Mouse (Mus musculus) heart, embryonic 13.5 days (tissue): ENCODE measurements around the gene Cacna1a. TPM values are rescaled to one million over a fixed set of nuclear protein-coding genes. Genes with fewer than 3 reads are reported as not detected.
A peak's percentile ranks its signal among the peaks of the same experiment; 100 is the strongest.

Experiments
- ATAC-seq: fragments of 200-750 bp; cut with Nextera tagmentation; 2 replicates; pipeline ENCODE4 v1.8.0; 2017; ENCODE audit warnings: moderate TSS enrichment; ENCODE audit not compliant: insufficient number of reproducible peaks, low FRiP score, low TSS enrichment; ENCODE audit errors: extremely low read depth
- H3K27ac ChIP-seq: fragments of 300-500 bp; sonication (generic); replicated peaks from 2 replicates; pipeline ENCODE4 v1.5.1; 2015; ENCODE audit warnings: moderate library complexity, mild to moderate bottlenecking, inconsistent platforms
- H3K27me3 ChIP-seq: fragments of 300-500 bp; sonication (generic); replicated peaks from 2 replicates; pipeline ENCODE4 v1.6.1; 2015; ENCODE audit warnings: mild to moderate bottlenecking, inconsistent platforms
- H3K36me3 ChIP-seq: fragments of 300-500 bp; sonication (generic); 2 replicates; pipeline ENCODE4 v1.6.1; 2015; ENCODE audit warnings: mild to moderate bottlenecking, inconsistent platforms
- H3K4me1 ChIP-seq: fragments of 300-500 bp; sonication (generic); 2 replicates; pipeline ENCODE4 v1.6.1; 2015; ENCODE audit warnings: inconsistent platforms
- H3K4me2 ChIP-seq: fragments of 300-500 bp; sonication (generic); 2 replicates; pipeline ENCODE4 v1.6.1; 2015; ENCODE audit warnings: inconsistent platforms, mild to moderate bottlenecking, moderate library complexity
- H3K4me3 ChIP-seq: fragments of 300-500 bp; sonication (generic); 2 replicates; pipeline ENCODE4 v1.5.1; 2015; ENCODE audit warnings: moderate library complexity, mild to moderate bottlenecking, inconsistent platforms
- H3K9ac ChIP-seq: fragments of 300-500 bp; sonication (generic); 2 replicates; pipeline ENCODE4 v1.6.1; 2015; ENCODE audit warnings: inconsistent platforms, mild to moderate bottlenecking, moderate library complexity
- H3K9me3 ChIP-seq: fragments of 300-500 bp; sonication (generic); 2 replicates; pipeline ENCODE4 v1.6.1; 2016; ENCODE audit warnings: inconsistent platforms
- WGBS: fragments of 180-500 bp; shearing (Covaris S2); methylation state at CpG from one replicate; pipeline ENCODE4 v1.1.7; 2015; ENCODE audit warnings: mixed read lengths; 5-methylcytosine and 5-hydroxymethylcytosine counted together
- polyA plus RNA-seq: library from polyadenylated mRNA; unstranded; fragments of >200 nt; fragmentation: Nextera tagmentation; extraction: Ambion mirVana; gene quantifications from 2 replicates; pipeline ENCODE4 v1.2.1, GENCODE M21; 2015

Cacna1a gene
- polyA plus RNA-seq, 1 experiment from 2014 or later, result 6.4 TPM

- no peak overlapping the region for H3K27ac ChIP-seq
- no peak for ATAC-seq
- 60% methylated on average over 1 of the region's 1 CpGs for WGBS
- no peaks in the 10 kb centered on the region for H3K9me3 ChIP-seq
- peaks cover 18% of the 10 kb centered on the region for H3K4me1 ChIP-seq
- H3K27me3 ChIP-seq, result peaks cover 25% of the 10 kb centered on the region
- no peaks in the 10 kb centered on the region for H3K36me3 ChIP-seq
- no peak overlapping the region for H3K4me2 ChIP-seq
- no peak overlapping the region for H3K4me3 ChIP-seq
- H3K9ac ChIP-seq, result no peak overlapping the region
These were observed 204.9 kb downstream of the Cacna1a start for GRCm38 (mm10) chr8:84593143-84593542.

DNA sequence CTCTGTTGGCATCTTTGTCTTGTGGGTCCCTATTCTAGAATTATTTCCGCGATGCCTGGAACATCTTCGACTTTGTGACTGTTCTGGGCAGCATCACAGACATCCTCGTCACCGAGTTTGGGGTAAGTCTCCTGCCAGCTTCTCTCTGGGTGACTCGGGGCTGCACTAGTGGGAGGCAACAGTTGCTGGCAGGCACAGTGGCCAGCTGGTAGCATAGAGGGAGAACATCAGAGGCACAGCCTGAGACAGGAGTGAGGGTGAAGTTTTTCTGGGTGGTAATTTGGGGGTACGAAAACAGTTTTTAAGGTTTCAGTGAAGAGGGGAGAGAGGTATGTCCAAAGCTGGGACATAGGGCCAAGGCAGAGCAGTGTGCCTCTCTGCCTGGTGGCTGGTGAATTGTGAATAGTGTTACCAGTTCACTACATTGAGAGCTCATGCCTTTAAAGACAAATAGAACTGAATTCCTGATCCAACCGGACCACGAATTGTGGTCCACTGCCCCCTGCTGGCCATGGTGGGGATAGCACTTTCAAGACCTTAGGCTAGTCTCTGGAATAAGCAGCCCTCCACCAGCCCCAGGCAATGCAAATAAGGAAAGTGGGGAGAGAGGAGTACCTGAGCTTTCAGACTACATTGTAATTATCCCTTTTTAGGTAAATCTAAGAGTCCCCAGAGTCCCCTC, 206.0 kb downstream of the Cacna1a start:
- WGBS, result 62% methylated on average over 9 of the region's 9 CpGs

GRCm38 (mm10) chr8:84595648-84596047, 207.4 kb downstream of the Cacna1a start:
- Histone ChIP-seq H3K9ac (no peak overlapping the region), H3K9me3 (no peaks in the 10 kb centered on the region), H3K4me2 (no peak overlapping the region), H3K4me1 (peaks cover 19% of the 10 kb centered on the region), H3K4me3 (no peak overlapping the region), H3K27me3 (peaks cover 39% of the 10 kb centered on the region), H3K27ac (no peak overlapping the region), H3K36me3 (no peaks in the 10 kb centered on the region)
- ATAC-seq, result no peak
- WGBS, result 14% methylated on average over 9 of the region's 9 CpGs

More for the DNA sequence above, 206.0 kb downstream of the Cacna1a start:
- Histone ChIP-seq H3K4me1 (peaks cover 9% of the 10 kb centered on the region), H3K4me3 (no peak overlapping the region), H3K36me3 (no peaks in the 10 kb centered on the region), H3K27ac (no peak overlapping the region), H3K9ac (no peak overlapping the region), H3K4me2 (no peak overlapping the region), H3K27me3 (peaks cover 34% of the 10 kb centered on the region), H3K9me3 (no peaks in the 10 kb centered on the region)
- no peak for ATAC-seq

DNA sequence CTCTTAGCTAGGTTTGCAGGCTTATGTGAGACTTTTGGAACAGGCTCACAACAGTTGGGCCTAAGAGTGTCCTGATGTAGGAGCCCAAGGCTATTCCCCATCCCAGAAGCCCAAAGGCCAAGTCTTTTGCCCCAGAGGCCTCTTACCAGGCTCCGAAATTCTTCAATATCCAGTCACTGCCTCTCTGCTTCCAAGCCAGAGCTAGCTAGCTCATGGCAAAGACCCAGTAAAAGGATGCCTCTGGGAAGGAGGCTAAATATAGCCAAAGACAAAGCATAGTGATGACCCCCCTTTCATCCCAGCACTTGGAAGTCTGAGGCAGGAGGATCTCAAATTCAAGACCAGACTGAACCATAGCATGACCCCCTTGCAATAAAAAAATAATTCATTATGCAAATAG, 211.2 kb downstream of the Cacna1a start:
- no peak overlapping the region for H3K4me3 ChIP-seq
- no peak overlapping the region for H3K4me2 ChIP-seq
- WGBS, result 71% methylated on average over 1 of the region's 1 CpGs
- H3K27ac ChIP-seq, result no peak overlapping the region
- H3K4me1 ChIP-seq, result peaks cover 26% of the 10 kb centered on the region
- H3K27me3 ChIP-seq, result peaks cover 52% of the 10 kb centered on the region
- no peak for ATAC-seq
- H3K9me3 ChIP-seq, result no peaks in the 10 kb centered on the region
- H3K36me3 ChIP-seq, result 0 out of 2 replicates have a peak, but pooled peaks cover 3% of the 10 kb centered on the region
- H3K9ac ChIP-seq, result no peak overlapping the region

DNA sequence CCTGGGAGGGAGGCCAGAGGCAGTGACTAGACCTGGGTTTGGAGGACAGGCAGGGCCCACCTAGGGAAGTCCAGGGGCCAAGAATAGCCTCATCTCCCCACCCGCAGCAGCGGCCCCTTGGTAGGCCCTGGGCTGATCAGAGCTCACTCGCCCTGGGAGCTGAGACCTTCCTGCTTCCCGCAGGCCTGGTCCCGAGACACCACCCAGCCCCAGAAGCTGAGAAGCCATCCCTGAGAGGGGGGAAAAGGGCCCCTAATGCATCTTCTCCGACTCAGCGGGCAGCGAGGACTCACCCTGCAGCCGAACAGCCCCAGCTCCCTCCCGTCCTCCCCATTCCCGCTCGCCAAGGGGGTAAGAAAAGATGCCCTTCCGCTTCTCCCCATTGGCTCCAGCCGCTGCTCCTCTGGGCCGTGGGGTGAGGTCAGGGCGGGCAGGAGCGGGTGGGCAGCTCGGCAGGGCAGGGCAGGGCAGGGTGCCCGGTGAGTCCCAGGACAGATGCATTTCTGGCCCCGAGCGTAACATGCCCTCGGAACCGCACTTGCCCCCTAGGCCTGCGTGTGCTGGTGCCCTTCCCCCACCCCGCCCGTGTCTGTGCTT, 212.2 kb downstream of the Cacna1a start:
- Histone ChIP-seq H3K9me3 (no peaks in the 10 kb centered on the region), H3K27ac (peak overlapping the region; percentile 76), H3K4me3 (peak overlapping the region; percentile 53), H3K27me3 (peaks cover 52% of the 10 kb centered on the region), H3K4me1 (peaks cover 26% of the 10 kb centered on the region), H3K4me2 (peak overlapping the region; percentile 75), H3K9ac (peak overlapping the region; percentile 80), H3K36me3 (0 out of 2 replicates have a peak, but pooled peaks cover 3% of the 10 kb centered on the region)
- ATAC-seq, result no peak
- WGBS, result 6% methylated on average over 26 of the region's 26 CpGs

- ATAC-seq, result peak; percentile 47; the same call in 1 of the 2 replicates
- peaks cover 26% of the 10 kb centered on the region for H3K4me1 ChIP-seq
- peak overlapping the region; percentile 76 for H3K27ac ChIP-seq
- peak overlapping the region; percentile 80 for H3K9ac ChIP-seq
- H3K27me3 ChIP-seq, result peaks cover 52% of the 10 kb centered on the region
- peak overlapping the region; percentile 53 for H3K4me3 ChIP-seq
- H3K9me3 ChIP-seq, result no peaks in the 10 kb centered on the region
- H3K4me2 ChIP-seq, result peak overlapping the region; percentile 75
- 0 out of 2 replicates have a peak, but pooled peaks cover 3% of the 10 kb centered on the region for H3K36me3 ChIP-seq
- WGBS, result 2% methylated on average over 19 of the region's 19 CpGs
These were observed 213.0 kb downstream of the Cacna1a start for GRCm38 (mm10) chr8:84601221-84601751.

GRCm38 (mm10) chr8:84614512-84615223, 226.4 kb downstream of the Cacna1a start:
- no peak overlapping the region for H3K9ac ChIP-seq
- no peak overlapping the region for H3K4me2 ChIP-seq
- ATAC-seq, result no peak
- H3K4me3 ChIP-seq, result no peak overlapping the region
- H3K4me1 ChIP-seq, result peaks cover 12% of the 10 kb centered on the region; the same call in 1 of the 2 replicates
- 0 out of 2 replicates have a peak, but pooled peaks cover 2% of the 10 kb centered on the region for H3K36me3 ChIP-seq
- H3K9me3 ChIP-seq, result no peaks in the 10 kb centered on the region
- no peak overlapping the region for H3K27ac ChIP-seq
- WGBS, result 32% methylated on average over 16 of the region's 16 CpGs
- peaks cover 63% of the 10 kb centered on the region for H3K27me3 ChIP-seq

DNA sequence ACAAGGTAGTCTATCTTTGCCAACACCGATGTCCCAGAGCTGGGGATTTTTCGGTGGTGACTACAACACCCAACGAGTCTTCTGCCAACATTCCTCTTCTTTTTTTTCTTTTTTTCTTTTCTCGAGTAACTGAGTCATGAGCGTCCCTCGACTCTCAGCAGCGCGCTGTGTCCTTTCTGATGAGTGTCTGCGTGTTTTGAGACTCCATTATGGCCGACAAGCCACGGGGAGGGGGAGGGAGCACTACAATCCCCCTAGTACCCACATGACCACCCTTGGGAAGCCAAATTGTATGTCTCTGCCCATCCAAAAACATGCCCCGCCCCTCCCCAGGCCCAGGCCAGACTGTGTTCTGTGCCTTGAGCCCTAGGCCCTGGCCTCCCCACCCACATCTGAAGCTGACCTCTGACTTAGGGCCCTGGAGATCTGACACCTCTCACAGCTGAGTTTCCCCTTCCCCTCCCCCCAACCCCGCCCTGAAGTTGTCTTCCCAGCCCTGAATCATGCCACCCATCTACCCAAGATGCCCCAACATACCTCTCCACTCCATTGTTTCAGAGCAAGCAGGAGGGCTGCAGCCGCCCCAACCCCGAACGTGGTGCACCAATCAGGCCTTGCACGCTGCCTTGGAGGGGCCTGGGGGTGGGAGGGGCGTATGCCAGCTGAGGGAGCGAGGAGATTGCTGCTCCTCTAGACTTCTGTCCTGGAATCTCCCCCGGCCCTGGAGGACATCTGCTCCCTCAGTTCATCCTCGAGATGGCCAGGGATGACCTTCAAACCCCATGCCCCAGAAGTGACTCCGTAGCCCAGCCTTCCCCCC, 227.6 kb downstream of the Cacna1a start:
- H3K36me3 ChIP-seq, result 0 out of 2 replicates have a peak, but pooled peaks cover 2% of the 10 kb centered on the region
- 35% methylated on average over 22 of the region's 22 CpGs for WGBS
- no peak for ATAC-seq
- 0 out of 2 replicates have a peak overlapping the region, but pooled peaks have one; percentile 28 for H3K9ac ChIP-seq
- H3K4me3 ChIP-seq, result no peak overlapping the region
- no peak overlapping the region for H3K4me2 ChIP-seq
- no peaks in the 10 kb centered on the region for H3K9me3 ChIP-seq
- H3K4me1 ChIP-seq, result peaks cover 12% of the 10 kb centered on the region; the same call in 1 of the 2 replicates
- no peak overlapping the region for H3K27ac ChIP-seq
- peaks cover 70% of the 10 kb centered on the region for H3K27me3 ChIP-seq

GRCm38 (mm10) chr8:84617005-84617404, 228.8 kb downstream of the Cacna1a start:
- H3K4me1 ChIP-seq, result peaks cover 12% of the 10 kb centered on the region; the same call in 1 of the 2 replicates
- H3K27ac ChIP-seq, result no peak overlapping the region
- 35% methylated on average over 22 of the region's 22 CpGs for WGBS
- peaks cover 67% of the 10 kb centered on the region for H3K27me3 ChIP-seq
- peak overlapping the region; percentile 1; the same call in 1 of the 2 replicates for H3K4me2 ChIP-seq
- no peak overlapping the region for H3K9ac ChIP-seq
- no peaks in the 10 kb centered on the region for H3K9me3 ChIP-seq
- 0 out of 2 replicates have a peak, but pooled peaks cover 2% of the 10 kb centered on the region for H3K36me3 ChIP-seq
- no peak overlapping the region for H3K4me3 ChIP-seq
- no peak for ATAC-seq

- H3K9me3 ChIP-seq, result no peaks in the 10 kb centered on the region
- peaks cover 44% of the 10 kb centered on the region for H3K27me3 ChIP-seq
- no peak overlapping the region for H3K27ac ChIP-seq
- H3K9ac ChIP-seq, result no peak overlapping the region
- H3K4me1 ChIP-seq, result peaks cover 4% of the 10 kb centered on the region; the same call in 1 of the 2 replicates
- WGBS, result 69% methylated on average over 8 of the region's 8 CpGs
- no peak overlapping the region for H3K4me2 ChIP-seq
- no peaks in the 10 kb centered on the region for H3K36me3 ChIP-seq
- no peak for ATAC-seq
- no peak overlapping the region for H3K4me3 ChIP-seq
These were observed 232.9 kb downstream of the Cacna1a start for GRCm38 (mm10) chr8:84621102-84621625.
